8 mouse cellular contexts compared by ENCODE assay signal in the genomic region with DNA sequence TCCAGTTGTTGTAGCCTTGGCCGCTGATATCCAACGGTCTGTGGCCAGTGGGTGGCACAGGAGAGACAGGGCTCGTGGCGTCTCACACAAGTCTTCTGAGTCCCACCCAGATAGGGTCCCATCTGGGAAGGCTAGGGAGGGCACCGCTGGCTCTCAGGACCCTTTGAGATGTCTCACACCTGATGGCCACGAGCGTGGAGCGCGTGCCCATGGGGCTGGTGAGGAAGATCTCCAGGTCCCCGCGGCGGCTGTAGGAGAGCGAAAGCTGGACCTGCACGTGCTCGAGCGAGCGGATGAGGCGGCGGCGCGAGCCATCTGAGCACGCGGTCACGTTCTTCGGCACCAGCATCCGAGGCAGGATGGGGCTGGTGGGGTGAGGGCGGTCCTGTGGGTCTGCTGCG. TPM values are rescaled to one million over a fixed set of nuclear protein-coding genes. Genes with fewer than 3 reads are reported as not detected.
DNase-seq lines count a peak whose midpoint lies in the region; ATAC-seq and TF ChIP-seq lines count a peak whose summit lies in the region.

No protein-coding gene starts in this region.

- peaks cover 11% of the 10 kb centered on the region; the same call in 1 of the 2 replicates for H3K36me3 ChIP-seq in embryonic facial prominence, embryonic 13.5 days
- H3K36me3 ChIP-seq in hindbrain, postnatal 0 days (ENCODE audit: insufficient read depth, low read length) = no peaks in the 10 kb centered on the region
- H3K36me3 ChIP-seq in liver, embryonic 16.5 days (ENCODE audit: control insufficient read depth, insufficient read depth) = peaks cover 5% of the 10 kb centered on the region; the same call in 1 of the 2 replicates

- H3K4me1 ChIP-seq in embryonic facial prominence, embryonic 13.5 days = peaks cover 36% of the 10 kb centered on the region
- H3K4me1 ChIP-seq in hindbrain, postnatal 0 days (ENCODE audit: insufficient read depth, low read length) = peaks cover 14% of the 10 kb centered on the region; the same call in 1 of the 2 replicates
- H3K4me1 ChIP-seq in liver, embryonic 16.5 days (ENCODE audit: control insufficient read depth, low read depth, low read length) = peaks cover 59% of the 10 kb centered on the region

- peak; percentile 39 for TF ChIP-seq CTCF in hindbrain, postnatal 0 days (IDR thresholded peaks at IDR 0.05; ENCODE audit: low read depth)

- peak overlapping the region; percentile 62 for H3K4me3 ChIP-seq in embryonic facial prominence, embryonic 13.5 days
- peak overlapping the region; percentile 45 for H3K4me3 ChIP-seq in hindbrain, postnatal 0 days (ENCODE audit: low read length)
- peak overlapping the region; percentile 77 for H3K4me3 ChIP-seq in liver, embryonic 16.5 days (ENCODE audit: low read depth, low read length)

- peaks cover 4% of the 10 kb centered on the region; the same call in 1 of the 2 replicates for H3K27me3 ChIP-seq in embryonic facial prominence, embryonic 13.5 days
- H3K27me3 ChIP-seq in hindbrain, postnatal 0 days (ENCODE audit: insufficient read depth, low read length) = no peaks in the 10 kb centered on the region
- no peaks in the 10 kb centered on the region for H3K27me3 ChIP-seq in liver, embryonic 16.5 days (ENCODE audit: control insufficient read depth, insufficient read depth, low read depth, low read length)

- DNase-seq in adrenal gland, adult (ENCODE audit: inconsistent age in 2 of 2, low spot score in 1 of 2) = peak; percentile 71 to 86
- no peak for DNase-seq in adrenal gland, postnatal 4 days (ENCODE audit: low spot score in 2 of 2)
- peak; percentile 67 for DNase-seq in CD4-positive, CD25-positive, alpha-beta regulatory T cell, adult 2 months (ENCODE audit: low read depth, low spot score)
- no peak for DNase-seq in hindbrain, postnatal 0 days (ENCODE audit: low spot score)
- DNase-seq in retina, postnatal 1 day = peak; percentile 40
- no peak for DNase-seq in right cerebral cortex, postnatal 36 days (ENCODE audit: low spot score in 2 of 2)

- H3K27ac ChIP-seq in embryonic facial prominence, embryonic 13.5 days = no peak overlapping the region
- peak overlapping the region; percentile 48; the same call in 1 of the 2 replicates for H3K27ac ChIP-seq in hindbrain, postnatal 0 days
- peak overlapping the region; percentile 87 for H3K27ac ChIP-seq in liver, embryonic 16.5 days (ENCODE audit: low read length)

- 3% methylated on average over 28 of the region's 28 CpGs for WGBS in embryonic facial prominence, embryonic 13.5 days
- WGBS in hindbrain, postnatal 0 days = 3% methylated on average over 28 of the region's 28 CpGs
- under 1% methylated on average over 28 of the region's 28 CpGs for WGBS in liver, embryonic 16.5 days (ENCODE audit: insufficient replicate concordance)

- no peaks in the 10 kb centered on the region for H3K9me3 ChIP-seq in embryonic facial prominence, embryonic 13.5 days
- no peaks in the 10 kb centered on the region for H3K9me3 ChIP-seq in hindbrain, postnatal 0 days (ENCODE audit: low read length)
- no peaks in the 10 kb centered on the region for H3K9me3 ChIP-seq in liver, embryonic 16.5 days (replicated peaks; ENCODE audit: control insufficient read depth, low read length)

- no peak for ATAC-seq in embryonic facial prominence, embryonic 13.5 days (ENCODE audit: insufficient number of reproducible peaks, insufficient read depth, low FRiP score, low TSS enrichment, low read depth)
- peak; percentile 11; the same call in 1 of the 2 replicates for ATAC-seq in hindbrain, postnatal 0 days
- ATAC-seq in liver, embryonic 16.5 days (ENCODE audit: low read depth) = no peak; the same call in none of the 2 replicates

- peak overlapping the region; percentile 72 for H3K9ac ChIP-seq in embryonic facial prominence, embryonic 13.5 days
- peak overlapping the region; percentile 53 for H3K9ac ChIP-seq in hindbrain, postnatal 0 days (replicated peaks; ENCODE audit: low read length)
- peak overlapping the region; percentile 75 for H3K9ac ChIP-seq in liver, embryonic 16.5 days (ENCODE audit: low read depth, low read length)

- H3K4me2 ChIP-seq in embryonic facial prominence, embryonic 13.5 days = peak overlapping the region; percentile 98
- H3K4me2 ChIP-seq in hindbrain, postnatal 0 days (ENCODE audit: low read depth, low read length) = peak overlapping the region; percentile 84
- H3K4me2 ChIP-seq in liver, embryonic 16.5 days (ENCODE audit: low read depth, low read length) = peak overlapping the region; percentile 100

RNA-seq across cellular contexts. Expression of gene 2310011J03Rik, which starts 2.5 kb away (rescaled TPM):
- 10 to 100 TPM; 30.8 to 31.2 TPM for total RNA-seq in adrenal gland, postnatal 4 days (2021)
- 49.3 and 57.9 TPM in 2 replicates for polyA plus RNA-seq in embryonic facial prominence, embryonic 13.5 days (2015; fragmentation: Nextera tagmentation; extraction: Ambion mirVana)
- total RNA-seq in hindbrain, postnatal 0 days (2014; rRNA removed) = 28.9 and 36.0 TPM in 2 replicates
- polyA plus RNA-seq in hindbrain, postnatal 0 days (2015; fragmentation: Nextera tagmentation; extraction: Ambion mirVana) = 35.7 and 38.4 TPM in 2 replicates
- 27.9 and 29.0 TPM in 2 replicates for polyA plus RNA-seq in liver, embryonic 16.5 days (2015; fragmentation: Nextera tagmentation; extraction: Ambion mirVana)

RNA-seq across cellular contexts. Expression of gene Pcsk4, which starts 6.5 kb away (rescaled TPM):
- total RNA-seq in adrenal gland, postnatal 4 days (2021) = 1 to 10 TPM; 7.7 to 7.8 TPM
- polyA plus RNA-seq in embryonic facial prominence, embryonic 13.5 days (2015; fragmentation: Nextera tagmentation; extraction: Ambion mirVana) = 4.4 and 4.9 TPM in 2 replicates
- 3.8 and 6.7 TPM in 2 replicates for total RNA-seq in hindbrain, postnatal 0 days (2014; rRNA removed)
- 11.0 and 11.8 TPM in 2 replicates for polyA plus RNA-seq in hindbrain, postnatal 0 days (2015; fragmentation: Nextera tagmentation; extraction: Ambion mirVana)
- 3.5 and 4.0 TPM in 2 replicates for polyA plus RNA-seq in liver, embryonic 16.5 days (2015; fragmentation: Nextera tagmentation; extraction: Ambion mirVana)

RNA-seq across cellular contexts. Expression of gene Reep6, which starts 6.9 kb away (rescaled TPM):
- 10 to 100 TPM; 13.1 to 26.7 TPM for total RNA-seq in adrenal gland, postnatal 4 days (2021)
- 6.0 and 6.3 TPM in 2 replicates for polyA plus RNA-seq in embryonic facial prominence, embryonic 13.5 days (2015; fragmentation: Nextera tagmentation; extraction: Ambion mirVana)
- 3.7 TPM in 2 replicates for total RNA-seq in hindbrain, postnatal 0 days (2014; rRNA removed)
- polyA plus RNA-seq in hindbrain, postnatal 0 days (2015; fragmentation: Nextera tagmentation; extraction: Ambion mirVana) = 5.2 and 5.5 TPM in 2 replicates
- polyA plus RNA-seq in liver, embryonic 16.5 days (2015; fragmentation: Nextera tagmentation; extraction: Ambion mirVana) = 83.9 and 102 TPM in 2 replicates

RNA-seq across cellular contexts. Expression of gene Adamtsl5, which starts 25.4 kb away (rescaled TPM):
- 10 to 100 TPM; 12.8 to 13.2 TPM for total RNA-seq in adrenal gland, postnatal 4 days (2021)
- polyA plus RNA-seq in embryonic facial prominence, embryonic 13.5 days (2015; fragmentation: Nextera tagmentation; extraction: Ambion mirVana) = 3.2 and 4.3 TPM in 2 replicates
- 0.18 and 1.0 TPM in 2 replicates for total RNA-seq in hindbrain, postnatal 0 days (2014; rRNA removed)
- 0.91 and 1.2 TPM in 2 replicates for polyA plus RNA-seq in hindbrain, postnatal 0 days (2015; fragmentation: Nextera tagmentation; extraction: Ambion mirVana)
- 2.2 and 3.4 TPM in 2 replicates for polyA plus RNA-seq in liver, embryonic 16.5 days (2015; fragmentation: Nextera tagmentation; extraction: Ambion mirVana)

RNA-seq across cellular contexts. Expression of gene Apc2, which starts 27.0 kb away (rescaled TPM):
- total RNA-seq in adrenal gland, postnatal 4 days (2021) = 10 to 100 TPM in 1 of 2 experiments, 1 to 10 TPM in 1; 9.9 to 10.4 TPM
- 9.3 and 9.4 TPM in 2 replicates for polyA plus RNA-seq in embryonic facial prominence, embryonic 13.5 days (2015; fragmentation: Nextera tagmentation; extraction: Ambion mirVana)
- 358 and 374 TPM in 2 replicates for total RNA-seq in hindbrain, postnatal 0 days (2014; rRNA removed)
- 81.3 and 97.6 TPM in 2 replicates for polyA plus RNA-seq in hindbrain, postnatal 0 days (2015; fragmentation: Nextera tagmentation; extraction: Ambion mirVana)
- polyA plus RNA-seq in liver, embryonic 16.5 days (2015; fragmentation: Nextera tagmentation; extraction: Ambion mirVana) = 0.12 and 0.23 TPM in 2 replicates

Comparison
In these comparisons a context has a peak if more than half of its experiments do, and no peak if none do; other contexts are left out.
1. DNase-seq: peak in adrenal gland, adult (2 of 2), CD4-positive, CD25-positive, alpha-beta regulatory T cell, adult 2 months (single experiment) and retina, postnatal 1 day (single experiment); none in adrenal gland, postnatal 4 days (0 of 2), hindbrain, postnatal 0 days (single experiment) and right cerebral cortex, postnatal 36 days (0 of 2).
2. RNA of gene Reep6, which starts 6.9 kb away (polyA plus RNA-seq): 83.9 to 102 TPM in liver, embryonic 16.5 days; 6.0 to 6.3 TPM in embryonic facial prominence, embryonic 13.5 days and 5.2 to 5.5 TPM in hindbrain, postnatal 0 days; every median in the first group is over 10 times any median in the second.
3. Peak in every context shown above with its lines, with median percentiles within 50 percentile points of each other: H3K4me2 ChIP-seq, H3K4me3 ChIP-seq and H3K9ac ChIP-seq.